Mouse (Mus musculus): Measurements from ENCODE around the gene Uaca. TPM values are rescaled to one million over a fixed set of nuclear protein-coding genes. Genes with fewer than 3 reads are reported as not detected.
"Not testable (repeated sequence)": the region's sequence is repeated elsewhere in the genome, so short reads cannot be mapped to it uniquely, and the experiment has no call there.

Gene Uaca
- total RNA-seq, 2 experiments from 2014 or later = 6.6 to 8.6 TPM

- no peak for DNase-seq (ENCODE audit: extremely low spot score in 1 of 2, low spot score in 1 of 2)
Measured at GRCm38 (mm10) chr9:60790282-60790681, 4.1 kb upstream of the Uaca start.

- peak; percentile 5 to 10 for DNase-seq (ENCODE audit: extremely low spot score in 1 of 2, low spot score in 1 of 2)
Measured at GRCm38 (mm10) chr9:60794841-60795351, 554 bp downstream of the Uaca start.

GRCm38 (mm10) chr9:60796076-60796475 is 1.7 kb downstream of the Uaca start:
- no peak for DNase-seq (ENCODE audit: extremely low spot score in 1 of 2, low spot score in 1 of 2)

- DNase-seq (ENCODE audit: extremely low spot score in 1 of 2, low spot score in 1 of 2) = no peak
Measured at GRCm38 (mm10) chr9:60797126-60797525, 2.8 kb downstream of the Uaca start.

- DNase-seq (ENCODE audit: extremely low spot score in 1 of 2, low spot score in 1 of 2) = no peak
Measured at GRCm38 (mm10) chr9:60799061-60799460, 4.7 kb downstream of the Uaca start.

- DNase-seq (ENCODE audit: extremely low spot score in 1 of 2, low spot score in 1 of 2) = no peak
Measured at GRCm38 (mm10) chr9:60800663-60801382, 6.5 kb downstream of the Uaca start.

GRCm38 (mm10) chr9:60801746-60802145 is 7.4 kb downstream of the Uaca start:
- DNase-seq (ENCODE audit: extremely low spot score in 1 of 2, low spot score in 1 of 2) = no peak

GRCm38 (mm10) chr9:60802341-60802740 is 8.0 kb downstream of the Uaca start:
- no peak for DNase-seq (ENCODE audit: extremely low spot score in 1 of 2, low spot score in 1 of 2)

GRCm38 (mm10) chr9:60806021-60806420 is 11.7 kb downstream of the Uaca start:
- DNase-seq (ENCODE audit: extremely low spot score in 1 of 2, low spot score in 1 of 2) = no peak

- no peak for DNase-seq (ENCODE audit: extremely low spot score in 1 of 2, low spot score in 1 of 2)
Measured at GRCm38 (mm10) chr9:60807996-60808395, 13.7 kb downstream of the Uaca start.

- no peak for DNase-seq (ENCODE audit: extremely low spot score in 1 of 2, low spot score in 1 of 2)
Measured at GRCm38 (mm10) chr9:60813139-60813880, 19.0 kb downstream of the Uaca start.

- DNase-seq (ENCODE audit: extremely low spot score in 1 of 2, low spot score in 1 of 2) = no peak
Measured at GRCm38 (mm10) chr9:60815502-60815901, 21.2 kb downstream of the Uaca start.

GRCm38 (mm10) chr9:60817585-60817984 is 23.2 kb downstream of the Uaca start:
- no peak for DNase-seq (ENCODE audit: extremely low spot score in 1 of 2, low spot score in 1 of 2)

GRCm38 (mm10) chr9:60818582-60818981 is 24.2 kb downstream of the Uaca start:
- DNase-seq (ENCODE audit: extremely low spot score in 1 of 2, low spot score in 1 of 2) = not testable (repeated sequence)

- DNase-seq (ENCODE audit: extremely low spot score in 1 of 2, low spot score in 1 of 2) = peak in 1 of 2 experiments; percentile 60
Measured at GRCm38 (mm10) chr9:60819340-60819739, 25.0 kb downstream of the Uaca start.

GRCm38 (mm10) chr9:60821501-60821900 is 27.2 kb downstream of the Uaca start:
- DNase-seq (ENCODE audit: extremely low spot score in 1 of 2, low spot score in 1 of 2) = no peak

GRCm38 (mm10) chr9:60822681-60823080 is 28.3 kb downstream of the Uaca start:
- DNase-seq (ENCODE audit: extremely low spot score in 1 of 2, low spot score in 1 of 2) = no peak

- no peak for DNase-seq (ENCODE audit: extremely low spot score in 1 of 2, low spot score in 1 of 2)
Measured at GRCm38 (mm10) chr9:60825506-60825905, 31.2 kb downstream of the Uaca start.

- DNase-seq (ENCODE audit: extremely low spot score in 1 of 2, low spot score in 1 of 2) = no peak
Measured at GRCm38 (mm10) chr9:60826759-60827158, 32.4 kb downstream of the Uaca start.

- DNase-seq (ENCODE audit: extremely low spot score in 1 of 2, low spot score in 1 of 2) = no peak
Measured at GRCm38 (mm10) chr9:60828196-60828595, 33.9 kb downstream of the Uaca start.

GRCm38 (mm10) chr9:60829610-60830009 is 35.3 kb downstream of the Uaca start:
- no peak for DNase-seq (ENCODE audit: extremely low spot score in 1 of 2, low spot score in 1 of 2)

- DNase-seq (ENCODE audit: extremely low spot score in 1 of 2, low spot score in 1 of 2) = no peak
Measured at GRCm38 (mm10) chr9:60830079-60830478, 35.7 kb downstream of the Uaca start.
